Mouse (Mus musculus): ENCODE measurements around the gene Bicc1.
"Not testable (repeated sequence)": the region's sequence is repeated elsewhere in the genome, so short reads cannot be mapped to it uniquely, and the experiment has no call there.

GRCm38 (mm10) chr10:70960396-70960795 lies 199.1 kb downstream of the Bicc1 start:
- TF ChIP-seq CTCF, EP300 (IDR thresholded peaks at IDR 0.05; ENCODE audit: low read depth): not testable (repeated sequence)
